Mouse (Mus musculus): ENCODE measurements around the gene P4ha2. TPM values are rescaled to one million over a fixed set of nuclear protein-coding genes. Genes with fewer than 3 reads are reported as not detected.

Gene P4ha2
- polyA plus RNA-seq, 1 experiment from 2014 or later = 25.1 TPM

DNA sequence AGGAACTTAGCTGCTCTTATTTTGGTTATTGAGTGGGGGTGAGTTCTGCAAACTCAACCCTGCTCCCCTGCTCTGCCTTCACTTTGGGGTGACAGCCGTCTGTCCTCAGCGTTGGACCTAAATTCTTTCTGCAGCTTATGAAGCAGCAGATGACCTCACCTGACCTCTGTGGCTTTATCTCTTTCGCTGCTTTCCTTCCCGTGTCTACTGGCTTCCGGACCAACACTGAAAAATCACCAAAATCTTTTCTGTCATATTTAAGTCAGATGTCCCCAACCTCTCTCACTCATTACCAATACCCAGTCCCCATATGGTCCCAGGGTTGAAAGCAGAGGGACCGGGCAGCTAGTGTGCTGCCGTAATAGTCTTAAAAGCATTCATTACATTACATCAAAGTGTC lies 7.7 kb upstream of the P4ha2 start:
- ATAC-seq (ENCODE audit: low FRiP score, low TSS enrichment) = no peak
- 46% methylated on average over 7 of the region's 7 CpGs for WGBS
- Histone ChIP-seq H3K27ac (ENCODE audit: low read depth, low read length) (no peak overlapping the region), H3K4me3 (ENCODE audit: low read length) (no peak overlapping the region), H3K4me1 (ENCODE audit: control insufficient read depth, insufficient read depth, low read length) (no peaks in the 10 kb centered on the region), H3K4me2 (replicated peaks; ENCODE audit: low read depth, low read length) (no peak overlapping the region), H3K9me3 (ENCODE audit: control insufficient read depth, low read length) (no peaks in the 10 kb centered on the region), H3K9ac (ENCODE audit: low read depth, low read length) (no peak overlapping the region), H3K27me3 (ENCODE audit: control insufficient read depth, insufficient read depth, low read length) (no peaks in the 10 kb centered on the region), H3K36me3 (ENCODE audit: control insufficient read depth, insufficient read depth, low read length) (no peaks in the 10 kb centered on the region)

DNA sequence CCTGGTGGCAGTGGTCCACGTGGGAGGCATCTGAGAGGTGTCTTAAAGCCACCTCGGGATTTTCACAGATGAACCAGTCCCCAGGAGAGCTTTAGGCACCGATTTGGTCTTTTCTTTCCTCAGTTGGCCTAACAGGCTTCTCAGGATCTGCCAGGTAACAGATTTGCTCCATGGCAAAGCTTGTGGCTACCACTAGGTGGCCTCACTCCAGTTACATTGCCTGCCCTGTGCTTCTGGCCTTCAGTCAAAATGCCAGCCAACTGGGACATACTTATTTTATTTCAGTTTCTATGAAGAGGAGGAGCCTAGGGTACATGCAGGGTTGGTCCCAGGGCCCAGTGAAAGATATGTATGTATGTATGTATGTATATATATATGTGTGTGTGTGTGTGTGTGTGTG lies 6.9 kb upstream of the P4ha2 start:
- WGBS = 8% methylated on average over 3 of the region's 3 CpGs
- no peak overlapping the region for H3K4me2 ChIP-seq (replicated peaks; ENCODE audit: low read depth, low read length)
- H3K9ac ChIP-seq (ENCODE audit: low read depth, low read length) = no peak overlapping the region
- H3K27me3 ChIP-seq (ENCODE audit: control insufficient read depth, insufficient read depth, low read length) = no peaks in the 10 kb centered on the region
- H3K36me3 ChIP-seq (ENCODE audit: control insufficient read depth, insufficient read depth, low read length) = no peaks in the 10 kb centered on the region
- no peak for ATAC-seq (ENCODE audit: low FRiP score, low TSS enrichment)
- no peaks in the 10 kb centered on the region for H3K9me3 ChIP-seq (ENCODE audit: control insufficient read depth, low read length)
- H3K4me3 ChIP-seq (ENCODE audit: low read length) = no peak overlapping the region
- H3K4me1 ChIP-seq (ENCODE audit: control insufficient read depth, insufficient read depth, low read length) = no peaks in the 10 kb centered on the region
- H3K27ac ChIP-seq (ENCODE audit: low read depth, low read length) = no peak overlapping the region

GRCm38 (mm10) chr11:54100692-54101591 lies 1.0 kb downstream of the P4ha2 start:
- Histone ChIP-seq H3K4me3 (ENCODE audit: low read length) (peak overlapping the region; percentile 71), H3K4me1 (ENCODE audit: control insufficient read depth, insufficient read depth, low read length) (peaks cover 9% of the 10 kb centered on the region), H3K9me3 (ENCODE audit: control insufficient read depth, low read length) (no peaks in the 10 kb centered on the region), H3K27me3 (ENCODE audit: control insufficient read depth, insufficient read depth, low read length) (no peaks in the 10 kb centered on the region), H3K4me2 (replicated peaks; ENCODE audit: low read depth, low read length) (peak overlapping the region; percentile 100), H3K36me3 (ENCODE audit: control insufficient read depth, insufficient read depth, low read length) (no peaks in the 10 kb centered on the region), H3K9ac (ENCODE audit: low read depth, low read length) (peak overlapping the region; percentile 71), H3K27ac (ENCODE audit: low read depth, low read length) (0 out of 2 replicates have a peak overlapping the region, but pooled peaks have one; percentile 24)
- ATAC-seq (ENCODE audit: low FRiP score, low TSS enrichment) = peak; percentile 93
- 1% methylated on average over 81 of the region's 83 CpGs for WGBS

DNA sequence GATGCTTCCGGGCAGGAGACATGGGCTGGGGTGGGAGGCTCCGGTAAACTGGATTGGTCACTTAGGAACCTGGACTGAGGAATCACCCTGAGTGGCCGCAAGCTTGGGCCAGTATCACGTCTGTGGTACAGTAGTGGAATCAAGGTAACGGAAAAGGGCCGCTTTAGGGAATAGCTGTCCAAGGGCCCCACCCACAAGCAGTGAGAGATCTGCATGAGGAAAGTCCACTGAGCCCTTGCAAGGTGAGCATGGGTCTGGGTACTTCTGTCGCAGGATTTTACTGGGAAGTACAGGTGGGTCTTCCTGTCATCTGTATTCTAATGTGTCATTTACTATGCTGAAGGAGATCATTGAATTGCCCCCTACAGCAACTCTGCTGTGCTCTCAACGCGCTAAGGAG lies 1.8 kb downstream of the P4ha2 start:
- Histone ChIP-seq H3K4me3 (ENCODE audit: low read length) (peak overlapping the region; percentile 71), H3K9ac (ENCODE audit: low read depth, low read length) (peak overlapping the region; percentile 71; the same call in 1 of the 2 replicates), H3K4me2 (replicated peaks; ENCODE audit: low read depth, low read length) (peak overlapping the region; percentile 100), H3K9me3 (ENCODE audit: control insufficient read depth, low read length) (no peaks in the 10 kb centered on the region), H3K27ac (ENCODE audit: low read depth, low read length) (no peak overlapping the region), H3K4me1 (ENCODE audit: control insufficient read depth, insufficient read depth, low read length) (peaks cover 9% of the 10 kb centered on the region), H3K36me3 (ENCODE audit: control insufficient read depth, insufficient read depth, low read length) (no peaks in the 10 kb centered on the region), H3K27me3 (ENCODE audit: control insufficient read depth, insufficient read depth, low read length) (no peaks in the 10 kb centered on the region)
- ATAC-seq (ENCODE audit: low FRiP score, low TSS enrichment) = no peak
- 64% methylated on average over 9 of the region's 9 CpGs for WGBS

DNA sequence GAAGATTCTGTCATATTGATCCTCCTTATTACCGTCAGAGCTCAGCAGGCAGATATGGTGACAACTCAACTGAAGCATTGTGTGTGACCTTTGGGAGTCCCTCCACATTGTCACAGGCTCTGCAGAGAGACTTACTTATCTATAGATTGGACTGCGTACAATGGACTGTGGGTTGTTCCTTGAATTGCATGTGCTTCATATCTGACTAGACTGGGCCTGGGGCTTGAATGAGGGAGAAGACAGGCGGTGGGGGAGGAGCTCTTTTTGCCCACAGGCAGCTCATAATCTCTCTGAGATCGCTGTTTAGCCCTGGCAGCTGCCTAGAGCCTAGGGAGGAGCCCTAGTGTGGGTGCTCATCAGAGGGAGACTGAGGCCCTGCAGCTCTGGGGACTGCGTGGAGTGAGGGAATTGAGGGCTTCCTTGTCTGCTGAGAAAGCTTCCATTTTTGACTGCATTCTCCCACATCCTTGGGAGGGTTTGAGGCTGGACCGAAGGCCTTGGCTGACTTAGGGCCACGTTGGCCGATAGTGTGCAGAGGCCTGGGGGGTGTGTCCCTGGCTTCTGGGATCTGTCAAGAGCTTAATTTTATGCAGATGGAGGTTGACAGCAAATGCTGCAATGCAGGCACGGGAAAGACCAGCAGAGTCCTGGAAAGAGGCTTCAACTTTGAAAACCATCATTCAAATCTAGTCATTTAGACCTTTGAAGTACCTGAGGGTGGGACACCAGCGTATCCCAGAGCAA lies 3.0 kb downstream of the P4ha2 start:
- 76% methylated on average over 10 of the region's 10 CpGs for WGBS
- ATAC-seq (ENCODE audit: low FRiP score, low TSS enrichment) = no peak
- Histone ChIP-seq H3K9ac (ENCODE audit: low read depth, low read length) (no peak overlapping the region), H3K4me3 (ENCODE audit: low read length) (no peak overlapping the region), H3K27me3 (ENCODE audit: control insufficient read depth, insufficient read depth, low read length) (no peaks in the 10 kb centered on the region), H3K27ac (ENCODE audit: low read depth, low read length) (no peak overlapping the region), H3K4me2 (replicated peaks; ENCODE audit: low read depth, low read length) (no peak overlapping the region), H3K4me1 (ENCODE audit: control insufficient read depth, insufficient read depth, low read length) (peaks cover 9% of the 10 kb centered on the region), H3K36me3 (ENCODE audit: control insufficient read depth, insufficient read depth, low read length) (no peaks in the 10 kb centered on the region), H3K9me3 (ENCODE audit: control insufficient read depth, low read length) (no peaks in the 10 kb centered on the region)

DNA sequence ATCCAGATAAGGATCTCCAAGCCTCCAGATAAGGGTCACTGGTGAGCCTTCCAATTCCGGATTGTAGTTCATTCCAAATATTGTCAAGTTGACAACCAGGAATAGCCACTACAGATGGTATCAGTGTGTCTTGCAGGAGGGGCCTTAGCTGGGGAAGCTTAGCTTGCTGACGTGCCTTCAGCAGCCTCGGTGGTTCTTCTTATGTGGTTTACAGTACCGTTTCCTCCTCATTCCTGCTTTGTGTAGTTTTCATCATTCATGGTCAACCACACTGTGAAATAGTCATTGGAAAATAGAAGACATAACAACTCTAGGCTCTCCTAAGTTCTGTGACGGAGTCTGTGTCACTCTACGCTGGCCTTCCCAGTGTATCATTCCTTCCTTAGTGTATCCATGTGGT lies 5.1 kb downstream of the P4ha2 start:
- H3K27me3 ChIP-seq (ENCODE audit: control insufficient read depth, insufficient read depth, low read length) = no peaks in the 10 kb centered on the region
- no peak overlapping the region for H3K27ac ChIP-seq (ENCODE audit: low read depth, low read length)
- H3K4me1 ChIP-seq (ENCODE audit: control insufficient read depth, insufficient read depth, low read length) = peaks cover 9% of the 10 kb centered on the region
- ATAC-seq (ENCODE audit: low FRiP score, low TSS enrichment) = no peak
- no peaks in the 10 kb centered on the region for H3K9me3 ChIP-seq (ENCODE audit: control insufficient read depth, low read length)
- H3K9ac ChIP-seq (ENCODE audit: low read depth, low read length) = no peak overlapping the region
- no peak overlapping the region for H3K4me3 ChIP-seq (ENCODE audit: low read length)
- H3K36me3 ChIP-seq (ENCODE audit: control insufficient read depth, insufficient read depth, low read length) = no peaks in the 10 kb centered on the region
- WGBS = 90% methylated on average over 6 of the region's 6 CpGs
- no peak overlapping the region for H3K4me2 ChIP-seq (replicated peaks; ENCODE audit: low read depth, low read length)

DNA sequence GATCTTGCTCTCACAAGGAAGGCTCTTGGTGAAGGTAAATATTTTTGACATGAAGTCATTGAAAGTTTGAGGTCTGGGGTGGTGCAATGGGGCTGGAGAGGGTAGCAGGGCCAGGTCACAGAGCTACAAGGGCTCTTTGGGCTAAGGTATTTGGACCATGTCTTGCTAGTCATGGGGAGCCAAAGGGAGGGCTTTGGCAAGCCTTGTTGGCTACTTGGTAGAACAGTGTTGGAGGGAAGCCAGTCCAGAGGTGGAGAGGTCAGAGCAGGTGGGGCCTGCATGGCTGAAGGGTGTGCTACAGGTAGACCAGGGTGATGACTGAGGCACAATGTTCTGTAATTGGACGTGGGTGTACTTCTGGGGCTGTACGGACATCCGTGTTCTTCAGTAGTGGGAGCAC lies 6.8 kb downstream of the P4ha2 start:
- no peaks in the 10 kb centered on the region; the same call in 1 of the 2 replicates for H3K36me3 ChIP-seq (ENCODE audit: control insufficient read depth, insufficient read depth, low read length)
- WGBS = 92% methylated on average over 3 of the region's 3 CpGs

GRCm38 (mm10) chr11:54107239-54107638 lies 7.3 kb downstream of the P4ha2 start:
- 89% methylated on average over 7 of the region's 7 CpGs for WGBS
- no peak overlapping the region for H3K4me3 ChIP-seq (ENCODE audit: low read length)
- H3K36me3 ChIP-seq (ENCODE audit: control insufficient read depth, insufficient read depth, low read length) = no peaks in the 10 kb centered on the region; the same call in 1 of the 2 replicates
- H3K4me1 ChIP-seq (ENCODE audit: control insufficient read depth, insufficient read depth, low read length) = peaks cover 3% of the 10 kb centered on the region; the same call in 1 of the 2 replicates
- ATAC-seq (ENCODE audit: low FRiP score, low TSS enrichment) = no peak
- no peak overlapping the region for H3K4me2 ChIP-seq (replicated peaks; ENCODE audit: low read depth, low read length)
- H3K9ac ChIP-seq (ENCODE audit: low read depth, low read length) = no peak overlapping the region
- no peak overlapping the region for H3K27ac ChIP-seq (ENCODE audit: low read depth, low read length)
- no peaks in the 10 kb centered on the region for H3K27me3 ChIP-seq (ENCODE audit: control insufficient read depth, insufficient read depth, low read length)
- no peaks in the 10 kb centered on the region for H3K9me3 ChIP-seq (ENCODE audit: control insufficient read depth, low read length)

More for the DNA sequence above, 6.8 kb downstream of the P4ha2 start:
- H3K9me3 ChIP-seq (ENCODE audit: control insufficient read depth, low read length) = no peaks in the 10 kb centered on the region
- H3K27me3 ChIP-seq (ENCODE audit: control insufficient read depth, insufficient read depth, low read length) = no peaks in the 10 kb centered on the region
- H3K27ac ChIP-seq (ENCODE audit: low read depth, low read length) = no peak overlapping the region
- ATAC-seq (ENCODE audit: low FRiP score, low TSS enrichment) = no peak
- H3K9ac ChIP-seq (ENCODE audit: low read depth, low read length) = no peak overlapping the region
- no peak overlapping the region for H3K4me2 ChIP-seq (replicated peaks; ENCODE audit: low read depth, low read length)
- no peak overlapping the region for H3K4me3 ChIP-seq (ENCODE audit: low read length)
- H3K4me1 ChIP-seq (ENCODE audit: control insufficient read depth, insufficient read depth, low read length) = peaks cover under 1% of the 10 kb centered on the region; the same call in 1 of the 2 replicates

- Histone ChIP-seq H3K36me3 (ENCODE audit: control insufficient read depth, insufficient read depth, low read length) (no peaks in the 10 kb centered on the region; the same call in 1 of the 2 replicates), H3K9ac (ENCODE audit: low read depth, low read length) (no peak overlapping the region), H3K4me1 (ENCODE audit: control insufficient read depth, insufficient read depth, low read length) (peaks cover 9% of the 10 kb centered on the region; the same call in 1 of the 2 replicates), H3K9me3 (ENCODE audit: control insufficient read depth, low read length) (no peaks in the 10 kb centered on the region), H3K4me3 (ENCODE audit: low read length) (no peak overlapping the region), H3K27ac (ENCODE audit: low read depth, low read length) (no peak overlapping the region), H3K4me2 (replicated peaks; ENCODE audit: low read depth, low read length) (no peak overlapping the region), H3K27me3 (ENCODE audit: control insufficient read depth, insufficient read depth, low read length) (no peaks in the 10 kb centered on the region)
- ATAC-seq (ENCODE audit: low FRiP score, low TSS enrichment) = no peak
- 74% methylated on average over 3 of the region's 3 CpGs for WGBS
Observed at GRCm38 (mm10) chr11:54108131-54108530, 8.2 kb downstream of the P4ha2 start.
